Mouse (Mus musculus): Measurements from ENCODE around the gene Zc3h10.
A peak's percentile ranks its signal among the peaks of the same experiment; 100 is the strongest.
"Not testable (repeated sequence)": the region's sequence is repeated elsewhere in the genome, so short reads cannot be mapped to it uniquely, and the experiment has no call there.

Zc3h10 gene

DNA sequence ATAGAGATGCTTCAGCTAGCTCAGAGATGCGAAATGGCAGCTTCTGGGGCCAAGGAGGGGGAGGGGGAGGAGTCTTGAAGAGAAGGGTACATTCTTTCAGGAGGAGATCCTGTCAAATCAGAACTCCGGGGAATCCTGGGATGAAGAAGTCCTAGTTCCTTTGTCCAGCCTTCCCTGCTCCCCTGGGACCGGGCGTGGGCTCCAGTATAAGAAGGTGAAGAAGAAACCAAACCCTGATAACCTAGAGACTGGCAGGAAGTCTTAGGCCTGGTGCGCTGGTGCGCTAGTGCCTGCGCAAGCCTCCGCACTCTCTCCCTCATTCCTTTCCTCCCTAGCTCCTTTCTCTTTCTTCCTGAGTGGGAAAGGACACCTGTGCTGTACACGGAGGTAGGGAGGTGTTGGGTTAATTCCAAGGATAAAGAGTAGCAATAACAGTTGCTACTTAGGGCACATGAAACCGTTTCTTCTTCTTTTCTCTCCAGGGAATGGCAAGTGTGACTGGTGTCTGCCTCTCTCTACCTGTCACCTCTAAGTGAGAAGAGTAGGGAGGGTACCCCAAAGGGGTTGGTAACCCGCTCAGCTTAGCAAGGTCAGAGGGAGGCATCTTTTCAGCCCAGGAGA lies 23.4 kb downstream of the Zc3h10 start:
- DNase-seq: peak; percentile 27 to 34

DNA sequence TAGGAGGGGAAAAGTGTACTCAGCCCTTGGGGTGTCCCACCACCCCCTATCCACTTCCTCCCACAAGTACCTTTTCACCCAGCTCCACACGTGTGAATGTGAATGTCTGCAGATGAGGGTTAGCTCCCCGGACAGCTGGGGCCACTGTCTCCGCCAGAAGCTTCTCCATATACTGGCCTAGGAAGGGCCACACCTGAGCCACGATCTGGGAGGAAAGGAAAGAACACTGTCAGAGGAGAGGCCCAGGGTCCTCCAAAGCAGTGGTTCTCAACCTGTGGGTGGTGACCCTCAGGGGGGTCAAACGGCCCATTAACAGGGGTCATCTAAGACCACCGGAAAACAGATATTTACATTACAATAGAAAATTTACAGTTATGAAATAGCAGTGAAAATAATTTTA lies 25.2 kb downstream of the Zc3h10 start:
- DNase-seq: no peak

DNA sequence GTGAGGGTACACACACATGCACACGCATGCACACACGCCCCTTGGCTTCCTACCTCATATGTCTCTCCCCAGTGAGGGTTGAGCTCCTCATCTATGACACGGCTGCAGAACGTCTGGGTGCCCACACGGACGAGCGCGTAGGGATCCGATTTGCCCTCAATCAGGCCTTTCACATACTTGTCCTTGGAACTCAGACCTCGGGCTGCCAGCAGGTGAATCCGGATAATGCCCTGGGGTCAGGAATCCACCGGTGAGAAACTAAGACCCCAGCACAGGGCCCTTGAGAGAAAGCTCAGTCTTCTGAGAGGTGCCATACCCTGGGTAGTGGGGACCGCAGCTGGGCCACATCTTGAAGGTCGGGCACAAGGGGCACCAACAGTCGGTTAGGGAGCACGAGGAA lies 27.0 kb downstream of the Zc3h10 start:
- DNase-seq: no peak

DNA sequence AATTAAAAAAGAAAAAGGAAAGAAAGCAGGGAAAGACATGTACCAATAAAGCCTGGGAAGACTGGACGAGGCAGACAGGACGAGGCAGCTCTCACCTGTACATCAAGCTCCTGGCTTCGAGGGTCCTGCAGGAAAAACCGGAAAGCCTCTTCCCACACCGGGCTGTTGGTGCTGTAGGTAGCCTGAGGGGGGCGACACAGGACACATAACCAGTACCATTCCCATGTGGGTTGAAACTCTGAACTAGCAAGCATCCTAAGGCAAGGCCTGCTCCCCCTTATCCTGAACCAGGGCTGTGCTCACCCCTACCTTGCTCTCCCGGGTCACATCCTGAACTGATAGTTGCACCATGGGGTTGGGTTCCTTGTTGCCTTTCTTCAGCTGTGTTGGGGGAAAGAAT lies 28.7 kb downstream of the Zc3h10 start:
- peak; percentile 67 to 79 for DNase-seq

DNA sequence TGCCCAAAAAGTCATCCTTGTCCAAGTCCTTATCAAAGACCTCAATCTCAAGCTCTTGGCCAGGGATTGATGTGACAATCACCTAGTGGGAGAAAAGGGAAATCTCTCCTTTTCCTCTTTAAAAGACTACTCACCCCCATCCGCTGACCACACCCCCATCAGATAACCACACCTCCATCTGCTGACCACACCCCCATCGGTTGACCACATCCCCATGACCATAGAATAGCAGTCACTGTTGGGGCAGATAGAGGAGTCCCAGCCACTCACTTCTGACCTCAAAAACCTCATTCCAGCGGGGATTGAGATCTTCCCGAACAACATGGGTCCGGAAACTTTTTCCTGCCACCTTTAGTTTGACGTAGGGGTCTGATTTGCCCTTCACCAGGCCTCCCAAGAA lies 30.9 kb downstream of the Zc3h10 start:
- no peak for DNase-seq

DNA sequence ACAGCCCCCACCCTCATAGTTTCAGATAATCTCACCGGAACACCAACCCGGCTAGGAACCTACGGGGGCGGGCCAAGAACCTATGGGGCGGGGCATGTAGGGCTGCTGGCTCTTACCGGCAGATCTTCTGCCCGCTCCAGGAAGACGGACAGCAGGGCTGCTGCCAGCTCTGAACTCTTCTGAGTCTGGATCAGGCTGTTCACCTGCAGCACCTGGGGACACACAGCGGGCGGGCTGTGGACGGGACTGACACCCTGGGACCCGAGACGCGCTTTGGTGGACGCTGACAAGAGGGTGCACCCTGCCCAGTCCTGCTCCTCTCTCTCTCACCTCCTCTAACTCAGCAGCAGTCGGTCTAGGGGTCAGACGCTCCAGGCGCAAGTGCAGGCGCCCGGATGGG lies 31.5 kb downstream of the Zc3h10 start:
- DNase-seq: no peak

DNA sequence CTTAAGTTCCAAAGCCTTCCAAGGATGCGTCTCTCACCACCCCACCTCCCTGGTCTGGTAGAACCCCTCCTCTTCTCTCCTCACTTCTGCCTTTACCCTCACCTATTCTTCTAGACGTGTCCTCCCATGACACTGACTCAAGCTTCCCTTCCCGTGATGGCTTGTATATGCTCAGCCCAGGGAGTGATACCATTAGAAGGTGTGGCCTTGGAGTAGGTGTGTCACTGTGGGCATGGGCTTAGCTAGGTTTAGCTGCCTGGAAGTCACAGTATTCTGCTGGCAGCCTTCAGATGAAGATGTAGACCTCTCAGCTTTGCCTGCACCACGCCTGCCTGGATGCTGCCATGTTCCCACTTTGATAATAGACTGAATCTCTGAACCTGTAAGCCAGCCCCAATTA lies 32.5 kb downstream of the Zc3h10 start:
- DNase-seq: no peak

DNA sequence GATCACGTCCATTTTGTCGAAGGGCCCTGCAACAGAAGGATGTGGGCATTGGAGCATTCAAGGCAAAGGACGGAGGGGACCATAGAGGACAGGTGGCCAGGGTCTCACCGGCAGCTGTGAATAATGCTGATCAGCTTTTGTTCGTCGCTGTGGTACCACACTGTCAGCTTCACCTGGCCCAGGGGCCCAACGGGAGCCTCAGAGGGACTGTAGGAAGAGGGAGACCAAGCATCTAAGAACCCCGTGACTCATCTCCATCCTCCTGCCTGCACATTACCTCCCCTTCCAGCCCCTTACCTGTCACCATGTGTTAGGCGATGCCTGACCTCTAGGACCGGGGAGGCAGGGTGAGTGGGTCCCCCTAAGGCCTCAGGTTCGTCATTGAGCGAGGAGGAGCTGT lies 35.8 kb downstream of the Zc3h10 start:
- no peak for DNase-seq

DNA sequence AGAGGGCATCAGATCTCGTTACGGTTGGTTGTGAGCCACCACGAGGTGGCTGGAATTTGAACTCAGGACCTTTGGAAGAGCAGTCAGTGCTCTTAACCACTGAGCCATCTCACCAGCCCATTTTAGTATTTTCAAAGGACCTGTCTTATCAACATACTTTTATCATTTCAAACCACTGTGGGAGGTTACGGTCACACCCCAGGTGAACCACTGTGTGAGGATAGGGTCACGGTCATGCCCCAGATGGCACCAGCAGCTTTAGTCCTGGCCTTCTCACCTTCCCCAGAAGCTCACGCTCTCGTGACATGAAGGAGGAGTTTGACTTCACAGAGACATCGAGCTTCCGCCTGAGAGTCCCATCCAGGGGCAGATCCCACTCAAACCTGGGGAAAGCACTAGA lies 36.4 kb downstream of the Zc3h10 start:
- no peak for DNase-seq

DNA sequence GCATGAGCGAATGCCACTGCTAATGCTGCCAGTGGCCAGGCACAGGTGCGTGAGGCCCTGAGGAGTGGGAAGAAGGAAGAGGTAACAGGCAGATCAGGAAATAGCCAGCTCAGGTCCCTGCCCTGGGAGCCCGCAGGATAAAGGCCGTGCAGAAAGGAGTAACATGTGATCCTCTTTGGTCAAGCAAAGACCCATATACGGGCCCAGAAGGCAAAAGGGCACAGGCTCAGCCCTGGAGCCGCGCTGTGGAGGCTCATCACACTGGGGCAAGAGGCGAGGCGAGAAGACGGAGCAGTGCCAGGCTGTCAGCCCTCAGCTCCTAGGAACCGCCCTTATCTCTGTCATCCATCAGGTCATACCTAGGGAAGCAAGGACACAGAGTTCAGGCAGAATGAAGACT lies 37.3 kb downstream of the Zc3h10 start:
- no peak for DNase-seq

DNA sequence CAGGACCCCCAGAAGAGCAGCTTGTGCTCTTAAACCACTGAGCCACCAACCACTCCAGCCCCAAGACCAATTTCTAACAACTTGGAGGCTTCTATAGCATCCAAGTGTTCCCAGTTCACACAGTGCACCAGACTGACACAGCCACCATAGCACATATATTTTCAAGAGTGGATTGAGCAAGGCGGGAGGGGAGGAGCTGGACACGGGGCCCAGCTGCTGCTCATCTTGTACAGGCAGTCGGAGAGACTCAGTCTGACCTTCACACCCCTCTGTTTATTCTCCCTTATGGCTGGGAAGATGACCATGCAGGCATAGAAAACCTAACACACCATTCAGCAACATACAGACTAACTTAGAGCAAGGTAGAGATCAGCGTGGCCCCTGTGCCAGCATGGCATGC lies 37.7 kb downstream of the Zc3h10 start:
- no peak for DNase-seq

DNA sequence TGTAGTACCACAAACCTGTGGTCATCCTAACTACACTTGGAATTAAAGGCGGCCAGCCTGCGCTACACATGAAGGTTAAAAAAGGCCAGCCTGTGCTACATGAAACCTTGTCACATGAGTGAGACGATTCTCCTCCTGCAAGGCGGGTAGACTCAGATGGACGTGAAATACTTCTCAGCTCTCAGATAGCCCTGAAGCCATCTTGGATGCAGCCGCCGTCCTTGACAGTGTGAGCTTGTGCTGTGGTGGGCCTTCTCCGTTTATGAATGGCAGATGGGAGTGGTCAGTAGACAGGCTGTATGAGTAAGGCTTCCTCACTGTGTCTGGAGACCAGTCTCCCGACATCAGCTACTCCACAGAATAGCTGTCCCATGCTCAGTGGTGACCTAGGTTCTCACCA lies 38.4 kb downstream of the Zc3h10 start:
- DNase-seq: no peak

DNA sequence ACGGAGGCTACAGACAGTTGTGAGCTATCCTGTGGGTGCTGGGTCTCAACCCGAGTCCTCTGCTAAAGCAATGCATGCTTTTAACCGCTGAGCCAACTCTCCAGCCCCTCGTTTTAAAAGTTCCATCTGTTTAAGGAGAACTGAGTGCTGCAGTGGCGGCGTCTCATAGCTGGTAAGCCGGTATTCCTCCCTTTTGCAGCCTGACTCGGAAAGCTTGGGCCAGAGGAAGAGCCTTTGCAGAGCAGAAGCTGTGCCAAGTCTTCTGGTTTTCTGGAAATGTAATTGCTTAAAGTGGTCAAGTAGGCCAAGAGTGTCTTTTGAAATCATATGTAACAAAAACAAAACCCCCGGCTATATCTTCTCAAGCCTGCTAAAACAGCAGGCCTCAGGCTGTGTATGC lies 39.3 kb downstream of the Zc3h10 start:
- no peak for DNase-seq

DNA sequence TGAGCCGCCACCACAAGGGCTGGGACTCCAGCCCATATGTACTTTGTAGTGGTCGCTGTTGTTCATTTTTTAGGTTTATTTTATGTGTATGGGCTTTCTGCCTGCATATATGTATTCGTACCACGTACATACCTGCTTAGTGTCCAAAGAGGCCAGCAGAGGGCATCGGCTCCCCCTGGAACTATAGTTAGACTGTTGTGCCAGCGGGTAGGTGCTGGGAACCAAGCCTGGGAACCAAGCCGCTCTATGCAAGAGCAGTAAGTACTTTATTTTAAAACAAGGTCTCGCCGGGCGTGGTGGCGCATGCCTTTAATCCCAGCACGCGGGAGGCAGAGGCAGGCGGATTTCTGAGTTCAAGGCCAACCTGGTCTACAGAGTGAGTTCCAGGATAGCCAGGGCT lies 41.6 kb downstream of the Zc3h10 start:
- DNase-seq: no peak

DNA sequence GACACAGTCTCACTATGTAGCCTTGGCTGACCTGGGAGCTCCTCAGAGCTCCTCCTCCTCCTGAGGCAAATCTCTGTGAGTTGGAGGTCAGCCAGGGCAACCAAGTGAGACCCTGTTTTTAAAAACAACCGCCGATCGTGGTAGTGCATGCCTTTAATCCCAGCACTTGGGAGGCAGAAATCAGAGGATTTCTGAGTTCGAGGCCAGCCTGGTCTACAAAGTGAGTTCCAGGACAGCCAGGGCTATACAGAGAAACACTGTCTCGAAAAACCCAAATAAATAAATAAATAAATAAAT lies 42.3 kb downstream of the Zc3h10 start:
- DNase-seq: not testable (repeated sequence)

DNA sequence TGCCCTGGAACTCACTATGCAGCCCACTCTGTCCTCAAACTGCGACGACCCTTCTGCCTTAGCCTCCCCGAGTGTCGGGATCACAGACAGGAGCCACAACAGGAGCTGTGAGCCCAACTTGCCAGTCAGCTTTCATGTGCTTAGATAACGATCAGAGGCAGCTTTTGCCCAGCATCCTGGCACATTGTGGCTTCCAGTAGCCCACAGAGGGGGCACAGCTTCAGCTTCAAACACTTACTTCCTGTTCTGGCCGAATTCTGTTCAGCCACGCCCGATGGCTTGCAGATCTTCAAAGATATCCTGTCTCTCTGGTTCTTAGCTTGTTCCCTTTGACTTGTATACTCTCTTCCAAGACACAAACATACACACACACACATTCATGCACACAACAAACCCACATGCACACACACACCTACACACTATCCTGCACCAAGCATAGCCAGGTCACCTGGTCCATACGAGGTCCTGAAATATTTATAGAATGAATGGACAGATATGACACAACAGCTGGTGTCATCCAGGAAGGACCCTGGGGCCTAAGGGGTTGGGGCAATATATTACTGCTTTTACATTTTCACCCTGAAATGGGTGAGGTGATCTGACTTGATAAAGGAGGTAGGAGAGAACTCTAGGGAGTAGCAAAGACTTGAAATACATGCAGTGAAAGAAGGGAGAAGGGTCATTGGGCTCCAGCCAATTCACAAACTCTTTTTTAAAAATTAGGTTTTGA lies 42.8 kb downstream of the Zc3h10 start:
- DNase-seq: no peak

DNA sequence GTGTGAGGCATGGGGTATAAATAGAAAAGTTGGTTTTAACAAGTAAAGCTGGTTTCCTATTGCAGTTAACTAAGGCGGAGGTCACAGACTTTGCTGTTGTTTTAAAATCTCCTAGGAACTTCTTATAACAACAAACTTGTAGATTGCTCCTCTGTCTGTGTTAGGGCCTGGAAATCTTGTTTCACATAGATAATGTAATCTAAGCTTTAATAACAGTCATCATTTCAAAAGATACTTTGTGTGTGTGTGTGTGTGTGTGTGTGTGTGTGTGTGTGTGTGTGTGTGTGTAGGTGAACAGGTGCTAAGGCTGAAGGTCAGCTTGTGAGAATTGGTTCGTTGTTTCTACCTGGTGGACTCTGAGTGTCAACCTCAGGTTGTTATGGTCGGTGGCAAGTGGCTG lies 43.6 kb downstream of the Zc3h10 start:
- no peak for DNase-seq

DNA sequence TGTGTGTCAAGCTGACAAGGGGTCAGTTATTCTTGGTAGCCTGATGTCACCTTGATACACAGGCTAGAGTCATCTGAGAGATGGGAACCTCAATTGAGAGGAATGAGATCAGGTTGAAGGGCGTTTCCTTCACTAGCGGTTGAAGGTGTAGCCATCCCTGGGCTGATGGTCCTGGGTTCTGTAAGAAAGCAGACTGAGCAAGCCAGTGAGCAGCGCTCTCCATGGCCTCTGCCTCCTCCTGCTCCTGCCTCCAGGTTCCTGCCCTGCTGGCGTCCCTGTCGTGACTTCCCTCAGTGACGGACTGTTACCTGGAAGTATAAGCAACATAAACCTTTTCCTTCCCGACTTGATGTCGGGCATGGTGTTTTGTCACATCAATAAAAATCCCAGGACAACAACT lies 44.0 kb downstream of the Zc3h10 start:
- no peak for DNase-seq

DNA sequence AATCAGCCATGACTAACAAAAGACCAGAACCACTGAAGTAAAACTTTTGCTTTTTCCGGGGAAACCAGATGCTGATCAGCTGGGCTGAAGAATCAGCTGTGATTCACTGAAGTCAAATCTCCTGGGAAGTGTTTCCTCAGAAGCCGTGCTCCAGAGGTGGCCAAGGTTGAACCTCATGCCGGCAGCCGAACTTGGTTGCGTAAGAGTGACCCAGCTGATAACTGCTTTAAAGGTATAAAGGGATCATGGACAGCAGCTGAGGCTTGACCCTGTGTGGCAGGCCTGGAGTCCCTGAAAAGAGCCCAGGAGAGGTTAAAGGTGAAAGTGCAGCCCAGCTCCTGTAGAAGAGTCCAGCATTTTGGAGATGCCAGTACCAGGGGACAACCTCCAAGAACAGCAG lies 45.2 kb downstream of the Zc3h10 start:
- no peak for DNase-seq

DNA sequence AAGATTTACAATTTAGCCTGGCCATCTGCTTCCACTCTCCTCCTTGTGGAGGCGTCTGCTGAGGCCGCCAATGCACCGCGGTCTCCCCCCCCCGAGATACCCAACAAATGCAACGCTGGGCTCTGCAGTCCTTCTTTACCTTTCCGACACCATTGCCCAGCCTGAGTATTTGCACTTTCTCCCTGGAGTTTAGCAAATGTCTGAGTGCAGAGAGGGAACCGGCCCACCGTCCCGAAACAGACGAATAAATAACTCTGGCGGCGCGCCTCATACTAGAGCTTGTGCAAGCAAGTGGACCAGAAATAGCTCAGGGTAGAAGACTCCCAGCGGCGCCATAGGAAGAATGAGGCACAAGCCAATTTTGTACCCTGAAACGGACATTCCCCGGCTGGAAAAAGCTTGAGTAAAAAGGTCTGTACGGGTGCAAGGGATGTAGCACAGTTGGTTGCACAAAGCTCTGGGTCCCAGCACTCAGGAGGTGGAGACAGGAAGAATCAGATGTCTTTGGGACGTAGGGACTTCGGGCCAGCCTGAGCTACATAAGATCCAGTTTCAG lies 48.4 kb downstream of the Zc3h10 start:
- peak; percentile 78 to 79 for DNase-seq

DNA sequence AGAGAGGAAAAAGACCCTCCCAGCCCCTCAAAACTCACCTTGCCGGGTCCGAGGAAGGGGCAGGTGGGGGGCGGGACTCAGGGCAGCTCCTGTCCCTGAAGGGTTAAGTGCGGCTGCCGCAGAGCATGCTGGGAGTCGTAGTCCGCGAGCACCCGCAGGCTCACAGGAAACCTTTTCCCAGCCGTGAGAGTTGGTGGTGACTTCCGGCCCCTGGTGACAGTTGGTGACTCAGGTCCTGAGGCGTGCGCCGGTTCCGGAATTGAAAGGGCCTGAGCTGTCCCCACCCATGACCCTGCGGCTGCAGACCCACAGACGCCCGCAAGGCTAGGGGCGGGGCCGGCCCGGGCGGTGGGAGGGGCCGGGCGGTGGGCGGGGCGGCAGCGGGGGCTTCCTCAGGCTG lies 49.0 kb downstream of the Zc3h10 start, which contains the start of gene Myl6b:
Gene Myl6b, minus strand, starts transcription at position 96 of the 400 bp plus-strand sequence.
- peak; percentile 97 for DNase-seq

DNA sequence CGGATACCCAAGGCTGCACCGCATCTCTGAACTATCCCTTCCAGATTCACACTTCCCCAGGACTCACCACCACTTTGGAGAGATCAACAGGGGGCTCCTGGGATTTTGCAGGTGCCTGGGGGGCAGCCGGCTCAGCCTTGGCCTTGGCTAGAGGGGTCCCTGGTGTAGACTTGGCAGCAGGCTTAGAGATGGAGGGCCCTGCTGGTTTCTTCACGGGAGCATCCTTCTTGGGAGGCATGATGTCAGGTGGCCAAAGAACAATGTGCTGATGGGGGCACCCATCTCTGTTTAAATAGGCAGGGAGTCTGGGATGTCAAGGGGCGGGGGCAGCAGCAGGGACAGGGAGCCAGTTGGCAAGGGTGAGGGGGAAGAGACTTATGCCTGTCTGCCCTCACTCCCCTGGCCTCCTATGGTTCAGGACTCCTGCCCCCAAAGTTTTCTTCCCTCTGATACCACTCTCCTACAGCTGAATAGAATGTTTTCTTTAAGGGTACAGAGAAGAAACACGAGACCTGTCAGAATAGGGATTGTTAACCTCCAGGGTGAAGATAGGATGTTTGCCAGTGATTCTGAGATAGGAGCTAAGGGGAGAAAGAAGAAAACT lies 50.3 kb downstream of the Zc3h10 start:
- peak in 1 of 2 experiments; percentile 20 for DNase-seq

DNA sequence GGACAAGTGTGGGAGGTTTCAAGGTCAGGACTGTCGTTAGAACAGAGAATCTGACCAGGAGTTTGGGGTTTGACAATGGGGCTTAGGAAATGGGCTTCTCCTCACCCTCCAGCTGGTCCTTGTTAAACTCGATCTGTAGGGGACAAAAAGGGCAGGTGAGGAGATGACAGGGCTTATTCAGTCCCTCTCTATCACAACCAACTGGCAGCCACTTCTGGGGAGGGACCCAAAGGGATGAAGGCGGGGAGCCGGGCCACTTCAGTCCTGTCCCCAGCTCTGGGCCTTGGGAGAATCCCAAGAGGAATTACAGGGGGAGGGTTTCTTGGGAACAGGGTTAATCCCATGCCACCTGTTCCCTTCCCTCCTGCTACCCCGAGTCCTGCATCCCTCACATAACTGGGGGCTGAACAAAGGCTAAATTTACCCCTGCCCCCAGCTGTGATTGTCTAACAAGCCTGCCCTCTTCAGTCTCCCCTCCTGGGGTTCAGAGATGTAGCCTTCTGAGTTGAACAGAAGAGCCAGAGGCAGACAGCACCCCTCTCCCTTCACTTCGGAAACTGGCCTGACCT lies 51.0 kb downstream of the Zc3h10 start:
- no peak for DNase-seq

DNA sequence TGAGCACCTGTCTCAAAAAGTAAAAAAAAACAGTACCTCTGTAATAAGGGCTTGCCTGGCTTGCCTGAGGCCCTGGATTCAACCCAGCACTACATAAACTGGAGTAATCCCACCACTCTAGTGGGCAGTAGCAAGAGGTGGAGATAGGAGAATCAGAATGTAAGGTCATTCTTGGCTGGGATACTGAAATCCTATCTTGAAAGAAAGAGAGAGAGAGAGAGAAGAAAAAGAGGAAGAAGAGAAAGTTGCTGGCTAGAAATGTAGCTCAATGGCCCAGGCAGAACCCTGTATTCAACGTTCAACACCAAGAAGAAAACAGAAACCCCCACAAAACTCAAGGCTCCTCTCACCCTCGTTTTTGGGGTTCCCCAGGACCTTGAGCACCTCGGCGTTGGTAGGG lies 51.7 kb downstream of the Zc3h10 start:
- DNase-seq: no peak

Data from cerebellum, postnatal 14 days (tissue).